Mouse (Mus musculus): ENCODE results near the gene Slc5a6. TPM values are rescaled to one million over a fixed set of nuclear protein-coding genes. Genes with fewer than 3 reads are reported as not detected.
A peak's percentile ranks its signal among the peaks of the same experiment; 100 is the strongest.

Slc5a6 gene
- total RNA-seq, 1 experiment = 44.1 TPM

DNA sequence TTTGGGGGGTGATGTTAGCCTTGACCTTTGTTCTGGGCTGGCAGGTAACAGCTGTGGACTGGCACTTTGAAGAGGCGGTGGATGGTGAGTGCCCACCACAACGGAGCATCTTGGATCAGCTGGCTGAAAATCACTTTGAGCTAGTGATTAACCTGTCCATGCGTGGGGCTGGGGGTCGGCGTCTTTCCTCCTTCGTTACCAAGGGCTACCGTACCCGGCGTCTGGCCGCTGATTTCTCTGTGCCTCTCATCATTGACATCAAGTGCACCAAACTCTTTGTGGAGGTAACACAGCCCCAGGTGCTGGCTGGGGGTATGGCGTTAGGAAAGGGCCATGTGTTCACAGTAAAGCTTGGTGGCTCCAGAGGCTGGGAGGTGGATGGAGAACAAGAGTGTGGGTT lies 23.1 kb upstream of the Slc5a6 start:
- Histone ChIP-seq H3K36me3 (ENCODE audit: control insufficient read depth, insufficient read depth, low read length, poor library complexity, severe bottlenecking) (peaks cover 92% of the 10 kb centered on the region), H3K9ac (ENCODE audit: insufficient read depth, low read depth, low read length, poor library complexity, severe bottlenecking) (no peak overlapping the region), H3K9me3 (ENCODE audit: control insufficient read depth, insufficient read depth, low read depth, low read length) (no peaks in the 10 kb centered on the region), H3K4me1 (ENCODE audit: control insufficient read depth in 2 of 2, insufficient read depth in 2 of 2, low read length in 2 of 2, poor library complexity in 1 of 2) (no peaks in the 10 kb centered on the region; a peak in 1 of 4 replicates), H3K27ac (ENCODE audit: insufficient read depth, low read depth, low read length, poor library complexity, severe bottlenecking) (no peak overlapping the region; the same call in 1 of the 2 replicates), H3K4me3 (ENCODE audit: insufficient read depth in 1 of 2, low read depth in 1 of 2, low read length in 2 of 2, poor library complexity in 1 of 2, severe bottlenecking in 1 of 2) (no peak overlapping the region)
- in situ Hi-C loops (cut with MboI; ENCODE audit: low sequenced_read_pairs in 2 of 2, unreplicated experiment in 2 of 2) = no loop called here
- no peak for TF ChIP-seq MAFK (IDR thresholded peaks at IDR 0.05; ENCODE audit: insufficient read depth, low read depth, low read length)
- TF ChIP-seq ZNF384 (IDR thresholded peaks at IDR 0.05; ENCODE audit: low read depth, low read length) = no peak
- no peak for TF ChIP-seq HCFC1 (IDR thresholded peaks at IDR 0.05; ENCODE audit: borderline replicate concordance, insufficient read depth, low read length)
- no peak for TF ChIP-seq CHD2 (IDR thresholded peaks at IDR 0.05; ENCODE audit: low read depth, low read length)
- no peak for TF ChIP-seq ZC3H11A (IDR thresholded peaks at IDR 0.05; ENCODE audit: borderline replicate concordance, low read depth, low read length)
- DNase-seq (ENCODE audit: low read depth, low spot score) = no peak

DNA sequence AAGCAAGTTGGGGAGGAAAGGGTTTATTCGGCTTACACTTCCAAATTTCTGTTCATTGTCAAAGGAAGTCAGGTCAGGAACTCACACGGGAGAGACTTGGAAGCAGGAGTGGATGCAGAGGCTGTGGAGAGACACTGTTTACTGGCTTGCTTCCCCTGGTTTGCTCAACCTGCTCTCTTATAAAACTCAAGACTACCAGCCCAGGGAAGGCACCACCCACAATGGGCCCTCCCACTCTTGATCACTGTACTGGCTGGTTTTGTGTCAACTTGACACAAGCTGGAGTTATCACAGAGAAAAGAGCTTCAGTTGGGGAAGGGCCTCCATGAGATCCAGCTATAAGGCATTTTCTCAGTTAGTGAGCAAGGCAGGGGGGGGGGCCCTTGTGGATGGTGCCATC lies 22.3 kb upstream of the Slc5a6 start:
- in situ Hi-C loops (cut with MboI; ENCODE audit: low sequenced_read_pairs in 2 of 2, unreplicated experiment in 2 of 2) = no loop called here
- Histone ChIP-seq H3K9ac (ENCODE audit: insufficient read depth, low read depth, low read length, poor library complexity, severe bottlenecking) (no peak overlapping the region), H3K4me3 (ENCODE audit: insufficient read depth in 1 of 2, low read depth in 1 of 2, low read length in 2 of 2, poor library complexity in 1 of 2, severe bottlenecking in 1 of 2) (no peak overlapping the region), H3K9me3 (ENCODE audit: control insufficient read depth, insufficient read depth, low read depth, low read length) (no peaks in the 10 kb centered on the region), H3K36me3 (ENCODE audit: control insufficient read depth, insufficient read depth, low read length, poor library complexity, severe bottlenecking) (peaks cover 91% of the 10 kb centered on the region), H3K4me1 (ENCODE audit: control insufficient read depth in 2 of 2, insufficient read depth in 2 of 2, low read length in 2 of 2, poor library complexity in 1 of 2) (no peaks in the 10 kb centered on the region; a peak in 1 of 4 replicates), H3K27ac (ENCODE audit: insufficient read depth, low read depth, low read length, poor library complexity, severe bottlenecking) (no peak overlapping the region)
- DNase-seq (ENCODE audit: low read depth, low spot score) = no peak
- TF ChIP-seq HCFC1 (IDR thresholded peaks at IDR 0.05; ENCODE audit: borderline replicate concordance, insufficient read depth, low read length) (no peak), CHD2 (IDR thresholded peaks at IDR 0.05; ENCODE audit: low read depth, low read length) (no peak)

DNA sequence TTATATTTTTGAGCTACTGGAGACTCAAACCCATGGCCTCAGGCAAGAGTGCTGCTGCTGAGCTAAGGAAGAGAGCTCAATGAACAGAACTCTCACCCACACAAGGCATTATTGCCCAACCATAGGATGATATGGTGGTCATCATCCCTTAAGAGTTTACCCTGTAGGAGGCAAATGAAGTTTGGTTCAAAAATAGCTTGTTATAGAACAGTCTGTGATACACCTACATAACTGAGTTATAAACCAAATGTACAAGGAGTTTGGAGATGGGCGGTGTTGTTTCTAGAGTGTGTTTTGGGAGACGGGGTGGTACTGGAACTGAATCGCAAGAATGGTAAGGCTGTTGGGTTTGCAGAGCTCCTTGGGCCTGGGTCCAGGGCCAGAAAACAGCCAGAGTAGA lies 21.1 kb upstream of the Slc5a6 start:
- Histone ChIP-seq H3K4me1 (ENCODE audit: control insufficient read depth in 2 of 2, insufficient read depth in 2 of 2, low read length in 2 of 2, poor library complexity in 1 of 2) (no peaks in the 10 kb centered on the region; a peak in 1 of 4 replicates), H3K9ac (ENCODE audit: insufficient read depth, low read depth, low read length, poor library complexity, severe bottlenecking) (no peak overlapping the region), H3K27ac (ENCODE audit: insufficient read depth, low read depth, low read length, poor library complexity, severe bottlenecking) (no peak overlapping the region), H3K36me3 (ENCODE audit: control insufficient read depth, insufficient read depth, low read length, poor library complexity, severe bottlenecking) (peaks cover 87% of the 10 kb centered on the region), H3K4me3 (ENCODE audit: insufficient read depth in 1 of 2, low read depth in 1 of 2, low read length in 2 of 2, poor library complexity in 1 of 2, severe bottlenecking in 1 of 2) (no peak overlapping the region), H3K9me3 (ENCODE audit: control insufficient read depth, insufficient read depth, low read depth, low read length) (no peaks in the 10 kb centered on the region)
- in situ Hi-C loops (cut with MboI; ENCODE audit: low sequenced_read_pairs in 2 of 2, unreplicated experiment in 2 of 2) = no loop called here
- TF ChIP-seq CHD2 (IDR thresholded peaks at IDR 0.05; ENCODE audit: low read depth, low read length) (no peak), ZC3H11A (IDR thresholded peaks at IDR 0.05; ENCODE audit: borderline replicate concordance, low read depth, low read length) (no peak), ZNF384 (IDR thresholded peaks at IDR 0.05; ENCODE audit: low read depth, low read length) (no peak), HCFC1 (IDR thresholded peaks at IDR 0.05; ENCODE audit: borderline replicate concordance, insufficient read depth, low read length) (no peak), MAFK (IDR thresholded peaks at IDR 0.05; ENCODE audit: insufficient read depth, low read depth, low read length) (no peak)
- DNase-seq (ENCODE audit: low read depth, low spot score) = no peak

DNA sequence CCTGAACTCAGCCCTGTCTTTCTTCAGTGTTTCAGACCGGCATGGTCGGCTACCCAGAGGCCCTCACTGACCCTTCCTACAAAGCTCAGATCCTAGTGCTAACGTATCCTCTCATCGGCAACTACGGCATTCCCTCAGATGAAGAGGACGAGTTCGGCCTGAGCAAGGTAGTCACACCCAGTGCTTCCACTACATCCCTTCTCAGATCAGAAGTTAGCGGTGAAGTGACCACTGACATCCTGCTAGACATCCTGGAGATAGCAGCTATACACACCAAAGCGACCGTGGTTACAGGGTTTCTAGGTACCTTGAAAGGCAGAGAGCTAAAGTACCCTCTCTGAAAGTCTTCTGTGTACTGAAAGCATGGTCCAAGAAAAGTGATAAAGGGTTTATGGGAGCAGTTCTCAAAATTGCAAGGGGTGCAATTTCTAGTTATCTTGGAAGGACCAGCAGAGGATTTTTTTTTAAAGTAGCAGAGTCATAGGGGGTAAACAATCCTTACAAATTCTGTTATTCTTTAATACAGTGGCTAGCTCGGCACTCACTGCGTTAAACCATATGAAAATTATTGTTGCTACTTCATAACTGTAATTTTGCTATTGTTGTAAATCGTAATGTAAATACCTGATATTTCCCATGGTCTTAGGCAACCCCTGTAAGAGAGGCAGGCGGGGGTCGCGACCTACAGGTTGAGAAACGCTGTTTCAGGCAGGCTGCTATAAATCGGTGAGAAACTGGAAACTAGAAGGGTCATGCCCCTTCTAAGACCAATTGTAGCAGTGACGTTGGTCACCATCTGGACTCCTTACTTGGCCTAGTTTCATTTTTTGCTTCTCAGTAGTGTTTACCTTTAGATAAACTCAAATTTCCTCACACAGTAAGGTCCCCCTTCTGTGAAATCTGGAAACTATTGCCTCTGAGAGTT lies 6.8 kb upstream of the Slc5a6 start:
- Histone ChIP-seq H3K9me3 (ENCODE audit: control insufficient read depth, insufficient read depth, low read depth, low read length) (no peaks in the 10 kb centered on the region), H3K36me3 (ENCODE audit: control insufficient read depth, insufficient read depth, low read length, poor library complexity, severe bottlenecking) (peaks cover 28% of the 10 kb centered on the region), H3K4me3 (ENCODE audit: insufficient read depth in 1 of 2, low read depth in 1 of 2, low read length in 2 of 2, poor library complexity in 1 of 2, severe bottlenecking in 1 of 2) (peak overlapping the region; percentile 88 to 95), H3K9ac (ENCODE audit: insufficient read depth, low read depth, low read length, poor library complexity, severe bottlenecking) (peak overlapping the region; percentile 96), H3K4me1 (ENCODE audit: control insufficient read depth in 2 of 2, insufficient read depth in 2 of 2, low read length in 2 of 2, poor library complexity in 1 of 2) (no peaks in the 10 kb centered on the region; a peak in 1 of 4 replicates), H3K27ac (ENCODE audit: insufficient read depth, low read depth, low read length, poor library complexity, severe bottlenecking) (peak overlapping the region; percentile 43; the same call in 1 of the 2 replicates)
- no peak for DNase-seq (ENCODE audit: low read depth, low spot score)
- in situ Hi-C loops (cut with MboI; ENCODE audit: low sequenced_read_pairs in 2 of 2, unreplicated experiment in 2 of 2) = no loop called here
- TF ChIP-seq MAFK (IDR thresholded peaks at IDR 0.05; ENCODE audit: insufficient read depth, low read depth, low read length) = no peak
- peak; percentile 87 for TF ChIP-seq CHD2 (IDR thresholded peaks at IDR 0.05; ENCODE audit: low read depth, low read length)
